Mouse (Mus musculus) granulocyte monocyte progenitor cell, adult 5-6 weeks (primary cell): Measurements from ENCODE around the gene Scarf1. TPM values are rescaled to one million over a fixed set of nuclear protein-coding genes. Genes with fewer than 3 reads are reported as not detected.
"Not testable (repeated sequence)": the region's sequence is repeated elsewhere in the genome, so short reads cannot be mapped to it uniquely, and the experiment has no call there.

Experiments used
- ATAC-seq: replicated peaks from 2 replicates; pipeline ENCODE4 v1.8.0; 2016; ENCODE audit warnings: mild to moderate bottlenecking, moderate TSS enrichment, inconsistent platforms; ENCODE audit not compliant: poor library complexity, severe bottlenecking
- total RNA-seq, 2 experiments: library from RNA; stranded (forward) in 1 of 2; stranded (reverse) in 1 of 2; fragments of 200-712, 200-1000 nt in 1 of 2; fragments of >200 nt in 1 of 2; fragmentation: Nextera tagmentation in 1 of 2; gene quantifications; 2 replicates each; pipeline ENCODE4 v1.2.3; 2014 to 2017

Gene Scarf1
- total RNA-seq, 2 experiments from 2014 or later: 2.3 to 3.8 TPM

GRCm38 (mm10) chr11:75536255-75537024 is 23.1 kb downstream of the Scarf1 start:
- ATAC-seq: no peak

- no peak for ATAC-seq
Measured at GRCm38 (mm10) chr11:75537025-75537414, 23.7 kb downstream of the Scarf1 start.

- ATAC-seq: no peak
Measured at GRCm38 (mm10) chr11:75537491-75538183, 24.3 kb downstream of the Scarf1 start.

- no peak for ATAC-seq
Measured at GRCm38 (mm10) chr11:75538184-75538969, 25.0 kb downstream of the Scarf1 start.

GRCm38 (mm10) chr11:75538970-75539299 is 25.6 kb downstream of the Scarf1 start:
- no peak for ATAC-seq

GRCm38 (mm10) chr11:75540209-75540608 is 26.9 kb downstream of the Scarf1 start:
- ATAC-seq: no peak

- peak; percentile 87 for ATAC-seq
Measured at GRCm38 (mm10) chr11:75540710-75541581, 27.6 kb downstream of the Scarf1 start.

- ATAC-seq: no peak
Measured at GRCm38 (mm10) chr11:75544713-75545112, 31.4 kb downstream of the Scarf1 start.

GRCm38 (mm10) chr11:75546057-75546456 is 32.7 kb downstream of the Scarf1 start:
- no peak for ATAC-seq

GRCm38 (mm10) chr11:75549658-75550111 is 36.3 kb downstream of the Scarf1 start:
- peak; percentile 94 for ATAC-seq

- no peak for ATAC-seq
Measured at GRCm38 (mm10) chr11:75550200-75550946, 37.0 kb downstream of the Scarf1 start.

GRCm38 (mm10) chr11:75551321-75551720 is 38.0 kb downstream of the Scarf1 start:
- ATAC-seq: no peak

- ATAC-seq: no peak
Measured at GRCm38 (mm10) chr11:75551961-75552441, 38.7 kb downstream of the Scarf1 start.

GRCm38 (mm10) chr11:75552906-75553482 is 39.7 kb downstream of the Scarf1 start:
- ATAC-seq: no peak

- not testable (repeated sequence) for ATAC-seq
Measured at GRCm38 (mm10) chr11:75556006-75556405, 42.7 kb downstream of the Scarf1 start.

- no peak for ATAC-seq
Measured at GRCm38 (mm10) chr11:75557142-75557541, 43.8 kb downstream of the Scarf1 start.

GRCm38 (mm10) chr11:75558101-75558500 is 44.8 kb downstream of the Scarf1 start:
- no peak for ATAC-seq

GRCm38 (mm10) chr11:75559870-75560504 is 46.6 kb downstream of the Scarf1 start:
- ATAC-seq: no peak
